Mouse (Mus musculus) layer of hippocampus, postnatal 25 days (tissue): ENCODE measurements around the gene Prickle3. TPM values are rescaled to one million over a fixed set of nuclear protein-coding genes. Genes with fewer than 3 reads are reported as not detected.

Experiments used
- total RNA-seq, 2 experiments: library from RNA; stranded (reverse); gene quantifications; 2 replicates each; pipeline ENCODE4 v1.2.3; 2021

Gene Prickle3
- total RNA-seq, 2 experiments from 2014 or later: 0.57 to 0.82 TPM

Other genes starting within 250 kb of the Prickle3 start
- under 1 TPM in 1 of 2 experiments, not detected in 1; 0.21 TPM for gene Foxp3, start 83.6 kb upstream of the Prickle3 start, total RNA-seq
- 10 to 100 TPM; 17.4 to 17.8 TPM for gene Ppp1r3f, start 83.0 kb upstream of the Prickle3 start, total RNA-seq
- gene Ccdc22, start 51.7 kb upstream of the Prickle3 start, total RNA-seq: 10 to 100 TPM; 20.9 to 25.2 TPM
- not detected for gene Cacna1f, start 50.2 kb upstream of the Prickle3 start, total RNA-seq
- 1,000 to 10,000 TPM; 1,873 to 2,127 TPM for gene Syp, start 18.8 kb upstream of the Prickle3 start, total RNA-seq
- 1 to 10 TPM; 5.0 to 6.2 TPM for gene Plp2, start 14.1 kb downstream of the Prickle3 start, total RNA-seq
- gene Magix, start 24.0 kb downstream of the Prickle3 start, total RNA-seq: under 1 TPM; 0.17 to 0.77 TPM
- gene Gpkow, start 39.9 kb downstream of the Prickle3 start, total RNA-seq: 10 to 100 TPM; 35.7 to 36.5 TPM
- 10 to 100 TPM; 51.1 to 55.2 TPM for gene Wdr45, start 57.1 kb downstream of the Prickle3 start, total RNA-seq
- gene Gm45208, start 65.0 kb downstream of the Prickle3 start, total RNA-seq: not detected
- gene Praf2, start 71.2 kb downstream of the Prickle3 start, total RNA-seq: 100 to 1,000 TPM; 100 to 109 TPM
- 10 to 100 TPM; 17.0 to 20.9 TPM for gene Ccdc120, start 93.6 kb downstream of the Prickle3 start, total RNA-seq
- 10 to 100 TPM; 28.7 to 33.5 TPM for gene Tfe3, start 105.3 kb downstream of the Prickle3 start, total RNA-seq
- 100 to 1,000 TPM in 1 of 2 experiments, 10 to 100 TPM in 1; 87.8 to 116 TPM for gene Gripap1, start 132.5 kb downstream of the Prickle3 start, total RNA-seq
- 1 to 10 TPM; 8.0 to 9.5 TPM for gene Kcnd1, start 165.0 kb downstream of the Prickle3 start, total RNA-seq
- gene Otud5, start 184.1 kb downstream of the Prickle3 start, total RNA-seq: 10 to 100 TPM; 75.8 to 85.3 TPM
- 10 to 100 TPM; 52.2 to 57.4 TPM for gene Pim2, start 221.0 kb downstream of the Prickle3 start, total RNA-seq
- 10 to 100 TPM; 44.7 to 45.9 TPM for gene Slc35a2, start 226.8 kb downstream of the Prickle3 start, total RNA-seq
- gene Pqbp1, start 242.0 kb downstream of the Prickle3 start, total RNA-seq: 10 to 100 TPM; 78.1 to 93.2 TPM
- gene Timm17b, start 242.1 kb downstream of the Prickle3 start, total RNA-seq: 10 to 100 TPM; 25.5 to 27.9 TPM